Mouse (Mus musculus) lung, embryonic 15.5 days (tissue): ENCODE data around the gene R3hcc1l. TPM values are rescaled to one million over a fixed set of nuclear protein-coding genes. Genes with fewer than 3 reads are reported as not detected.

Experiments used
- ATAC-seq: fragments of 200-750 bp; cut with Nextera tagmentation; 2 replicates; pipeline ENCODE4 v1.8.0; 2017; ENCODE audit warnings: moderate number of reproducible peaks, borderline replicate concordance; ENCODE audit not compliant: low FRiP score, low TSS enrichment; ENCODE audit errors: extremely low read depth
- H3K27ac ChIP-seq: fragments of 300-500 bp; sonication (generic); 2 replicates; pipeline ENCODE4 v1.5.1; 2015; ENCODE audit warnings: moderate library complexity, mild to moderate bottlenecking, inconsistent platforms
- H3K27me3 ChIP-seq: fragments of 300-500 bp; sonication (generic); 2 replicates; pipeline ENCODE4 v1.6.1; 2015; ENCODE audit warnings: inconsistent platforms
- H3K36me3 ChIP-seq: fragments of 300-500 bp; sonication (generic); 2 replicates; pipeline ENCODE4 v1.6.1; 2015; ENCODE audit warnings: inconsistent platforms
- H3K4me1 ChIP-seq: fragments of 300-500 bp; sonication (generic); 2 replicates; pipeline ENCODE4 v1.6.1; 2015; ENCODE audit warnings: inconsistent platforms
- H3K4me2 ChIP-seq: fragments of 300-500 bp; sonication (generic); 2 replicates; pipeline ENCODE4 v1.6.1; 2015; ENCODE audit warnings: inconsistent platforms, mild to moderate bottlenecking, moderate library complexity
- H3K4me3 ChIP-seq: fragments of 300-500 bp; sonication (generic); 2 replicates; pipeline ENCODE4 v1.5.1; 2015; ENCODE audit warnings: mild to moderate bottlenecking, inconsistent platforms
- H3K9ac ChIP-seq: fragments of 300-500 bp; sonication (generic); 2 replicates; pipeline ENCODE4 v1.6.1; 2015; ENCODE audit warnings: inconsistent platforms
- H3K9me3 ChIP-seq: fragments of 300-500 bp; sonication (generic); 2 replicates; pipeline ENCODE4 v1.6.1; 2016; ENCODE audit warnings: inconsistent platforms
- WGBS: fragments of 180-500 bp; shearing (Covaris S2); methylation state at CpG from one replicate; pipeline ENCODE4 v1.1.7; 2015; 5-methylcytosine and 5-hydroxymethylcytosine counted together
- polyA plus RNA-seq: library from polyadenylated mRNA; unstranded; fragments of >200 nt; fragmentation: Nextera tagmentation; extraction: Ambion mirVana; gene quantifications from 2 replicates; pipeline ENCODE4 v1.2.1, GENCODE M21; 2015

The R3hcc1l gene
- polyA plus RNA-seq, 1 experiment from 2014 or later: 23.3 TPM

DNA sequence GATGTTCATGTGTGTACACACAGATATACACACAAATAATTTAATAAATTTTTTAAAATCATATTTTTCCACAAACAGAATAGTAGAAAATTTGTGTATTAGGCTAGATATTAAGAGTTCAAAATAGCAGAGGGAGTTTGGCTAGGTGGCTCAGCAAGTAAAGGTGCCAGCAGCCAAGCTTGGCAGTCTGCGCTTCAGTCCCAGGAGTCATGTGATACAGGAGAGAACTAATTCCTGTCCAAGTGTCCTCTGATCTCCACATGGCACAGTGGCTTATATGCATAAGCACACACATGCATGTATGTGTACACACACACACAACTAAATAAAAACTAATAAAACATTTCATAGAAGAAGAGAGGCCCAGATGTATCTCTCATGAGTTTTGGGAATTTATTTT is 43.4 kb downstream of the R3hcc1l start:
- Histone ChIP-seq H3K27ac (no peak overlapping the region), H3K9me3 (no peaks in the 10 kb centered on the region), H3K36me3 (peaks cover 3% of the 10 kb centered on the region; the same call in 1 of the 2 replicates), H3K4me1 (no peaks in the 10 kb centered on the region), H3K4me3 (no peak overlapping the region), H3K9ac (no peak overlapping the region), H3K4me2 (no peak overlapping the region), H3K27me3 (no peaks in the 10 kb centered on the region)
- 100% methylated on average over 1 of the region's 1 CpGs for WGBS
- no peak for ATAC-seq

DNA sequence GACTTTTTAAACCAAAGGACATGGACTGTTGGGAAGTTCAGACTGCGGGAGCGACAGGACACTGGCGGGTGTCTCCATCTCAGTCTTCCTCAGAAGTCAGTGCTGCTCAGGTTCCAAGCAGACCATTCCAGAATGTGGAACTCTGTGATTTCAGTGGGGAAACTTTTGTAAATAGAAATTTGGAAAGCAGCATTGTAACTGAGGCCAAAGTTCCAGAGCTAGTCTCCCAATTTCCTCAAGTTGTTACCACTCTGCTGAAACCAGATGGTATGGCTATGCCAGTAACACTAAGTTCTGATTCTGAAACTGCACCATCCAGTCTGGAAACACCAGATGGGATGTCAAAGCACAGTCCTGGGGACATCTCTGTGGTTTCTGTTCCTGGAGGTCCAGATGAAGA is 44.4 kb downstream of the R3hcc1l start:
- Histone ChIP-seq H3K27me3 (no peaks in the 10 kb centered on the region), H3K9ac (no peak overlapping the region), H3K27ac (no peak overlapping the region), H3K4me3 (no peak overlapping the region), H3K9me3 (no peaks in the 10 kb centered on the region), H3K36me3 (peaks cover 3% of the 10 kb centered on the region; the same call in 1 of the 2 replicates), H3K4me2 (no peak overlapping the region), H3K4me1 (no peaks in the 10 kb centered on the region)
- no peak for ATAC-seq
- WGBS: 98% methylated on average over 3 of the region's 3 CpGs

DNA sequence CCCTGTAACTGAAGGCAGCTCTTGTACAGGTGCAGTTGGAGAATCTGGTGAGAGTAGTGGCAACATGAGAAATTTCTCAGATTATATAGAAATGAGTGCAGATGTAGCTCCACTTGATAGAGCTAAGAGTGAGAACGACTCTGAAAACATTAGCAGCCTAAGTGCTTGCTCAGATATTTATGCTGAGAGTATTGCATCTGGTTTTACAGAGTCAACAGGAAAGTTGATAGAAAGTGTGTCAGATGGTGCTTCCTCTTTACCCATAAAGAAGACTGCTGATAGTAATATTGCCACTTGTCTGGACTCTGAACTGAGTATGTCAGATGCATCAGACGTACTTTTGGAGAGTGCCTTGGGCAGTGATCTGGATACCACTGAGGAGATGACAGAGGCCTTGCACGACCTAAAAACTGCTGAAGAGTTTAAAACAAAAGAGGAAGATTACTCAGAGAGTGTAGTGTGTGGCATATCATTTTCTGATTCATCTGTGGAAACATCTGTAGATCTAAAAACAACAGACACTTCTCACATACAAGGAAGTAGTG is 45.2 kb downstream of the R3hcc1l start:
- Histone ChIP-seq H3K9ac (no peak overlapping the region), H3K27ac (no peak overlapping the region), H3K36me3 (peaks cover 3% of the 10 kb centered on the region; the same call in 1 of the 2 replicates), H3K4me1 (no peaks in the 10 kb centered on the region), H3K27me3 (no peaks in the 10 kb centered on the region), H3K9me3 (no peaks in the 10 kb centered on the region), H3K4me2 (no peak overlapping the region), H3K4me3 (no peak overlapping the region)
- ATAC-seq: no peak
- WGBS: 77% methylated on average over 3 of the region's 3 CpGs

DNA sequence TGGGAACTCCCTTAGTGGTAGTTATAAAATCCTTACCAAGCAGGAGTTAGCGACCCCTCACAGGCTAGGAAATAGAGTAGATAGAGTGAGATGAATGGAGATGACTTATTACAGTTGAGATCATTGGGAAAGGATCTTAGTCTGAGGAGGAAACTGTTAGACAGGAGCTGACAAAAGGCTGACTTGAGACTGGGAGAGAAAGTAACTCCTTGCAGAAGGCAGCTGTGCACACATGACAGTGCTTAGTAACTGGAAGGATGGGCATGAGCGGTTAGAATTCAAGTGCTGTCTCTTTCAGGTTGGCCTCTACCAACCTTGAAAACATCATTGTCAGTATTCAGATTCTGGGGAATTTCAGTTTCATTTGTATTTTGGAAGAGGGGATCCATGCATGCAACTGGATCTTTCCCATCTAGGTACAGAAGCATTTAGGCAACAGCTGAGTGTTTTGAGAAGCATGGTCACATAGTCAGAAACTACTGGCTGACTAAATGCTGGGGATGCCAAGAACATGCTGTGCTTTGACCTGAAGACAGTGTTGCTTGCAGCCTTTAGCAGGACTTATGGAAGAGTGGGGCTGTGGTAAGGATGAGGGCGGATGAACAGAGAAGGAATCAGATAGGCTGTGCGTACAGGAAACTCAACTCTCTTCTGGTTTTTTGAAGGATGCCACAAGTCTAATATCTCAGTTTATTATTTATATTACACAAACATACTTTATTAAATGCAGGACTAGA is 47.9 kb downstream of the R3hcc1l start:
- Histone ChIP-seq H3K27me3 (no peaks in the 10 kb centered on the region), H3K36me3 (peaks cover 3% of the 10 kb centered on the region; the same call in 1 of the 2 replicates), H3K4me1 (no peaks in the 10 kb centered on the region), H3K27ac (0 out of 2 replicates have a peak overlapping the region, but pooled peaks have one; percentile 7), H3K9ac (no peak overlapping the region), H3K9me3 (no peaks in the 10 kb centered on the region), H3K4me2 (no peak overlapping the region), H3K4me3 (no peak overlapping the region)
- 68% methylated on average over 4 of the region's 4 CpGs for WGBS
- peak; percentile 59; the same call in 1 of the 2 replicates for ATAC-seq

DNA sequence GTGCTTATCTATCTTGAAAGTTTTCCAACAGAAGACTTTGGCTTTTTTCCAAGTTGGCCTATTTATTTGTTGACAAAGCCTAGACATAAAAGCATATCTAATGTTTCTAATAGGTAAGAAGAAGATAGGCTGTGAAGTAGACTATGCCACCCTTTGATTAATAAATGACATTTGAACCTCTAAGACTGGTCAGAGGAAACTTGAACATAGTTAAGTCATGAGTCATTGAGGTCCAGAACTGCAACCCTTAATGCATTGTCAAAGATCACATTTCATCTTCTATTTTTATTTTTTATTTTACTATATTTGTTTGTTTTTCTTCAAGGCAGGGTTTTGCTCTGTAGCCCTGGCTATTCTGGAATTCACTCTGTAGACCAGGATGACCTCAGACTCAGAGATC is 48.5 kb downstream of the R3hcc1l start:
- Histone ChIP-seq H3K27me3 (no peaks in the 10 kb centered on the region), H3K9me3 (no peaks in the 10 kb centered on the region), H3K9ac (no peak overlapping the region), H3K36me3 (peaks cover 3% of the 10 kb centered on the region; the same call in 1 of the 2 replicates), H3K4me3 (no peak overlapping the region), H3K4me1 (no peaks in the 10 kb centered on the region), H3K27ac (no peak overlapping the region), H3K4me2 (no peak overlapping the region)
- no peak for ATAC-seq

DNA sequence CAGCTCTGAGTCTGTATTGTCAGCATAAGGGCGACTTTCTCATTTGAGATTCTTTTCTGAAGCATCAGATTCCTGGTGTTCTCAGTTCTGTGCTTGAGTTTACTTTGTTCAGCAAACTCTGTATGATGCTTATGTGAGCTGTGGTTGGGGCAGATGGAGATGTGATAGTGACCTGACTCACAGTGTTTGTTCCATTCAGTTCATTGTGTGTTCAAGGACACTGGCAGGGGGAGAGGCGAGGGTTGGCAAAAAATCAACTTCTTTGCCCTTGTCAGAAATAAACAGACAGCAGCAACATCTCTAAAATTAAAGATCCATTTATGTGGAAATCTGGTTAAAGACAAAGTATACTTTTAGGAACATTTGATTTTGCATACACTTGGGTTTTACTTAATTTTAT is 50.5 kb downstream of the R3hcc1l start:
- H3K9ac ChIP-seq: no peak overlapping the region
- H3K27ac ChIP-seq: no peak overlapping the region
- no peaks in the 10 kb centered on the region for H3K27me3 ChIP-seq
- no peak for ATAC-seq
- H3K4me1 ChIP-seq: no peaks in the 10 kb centered on the region
- 62% methylated on average over 2 of the region's 2 CpGs for WGBS
- H3K36me3 ChIP-seq: no peaks in the 10 kb centered on the region
- no peak overlapping the region for H3K4me3 ChIP-seq
- H3K4me2 ChIP-seq: no peak overlapping the region
- no peaks in the 10 kb centered on the region for H3K9me3 ChIP-seq

DNA sequence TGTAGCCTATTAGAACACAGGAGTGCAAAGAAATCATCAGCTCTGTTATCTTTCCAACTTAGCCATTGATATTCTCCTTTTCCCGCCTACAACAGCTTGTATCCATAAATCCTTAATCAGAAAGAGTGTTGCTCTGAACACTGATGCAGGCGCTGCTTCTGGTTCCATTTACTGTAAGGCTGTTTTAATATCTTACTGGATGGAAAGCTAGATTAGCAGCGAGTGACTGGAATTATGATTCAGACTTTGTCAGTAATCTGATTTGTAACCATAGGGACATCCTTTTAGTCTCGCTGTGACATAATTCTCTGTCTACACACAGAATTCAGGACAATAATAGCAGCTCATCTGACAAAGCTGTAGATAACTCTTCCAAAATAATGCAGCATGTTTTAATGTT is 52.7 kb downstream of the R3hcc1l start:
- Histone ChIP-seq H3K27me3 (no peaks in the 10 kb centered on the region), H3K4me1 (no peaks in the 10 kb centered on the region), H3K27ac (no peak overlapping the region), H3K9me3 (no peaks in the 10 kb centered on the region), H3K9ac (no peak overlapping the region), H3K36me3 (no peaks in the 10 kb centered on the region), H3K4me3 (no peak overlapping the region), H3K4me2 (no peak overlapping the region)
- WGBS: 82% methylated on average over 4 of the region's 4 CpGs
- ATAC-seq: no peak

- no peaks in the 10 kb centered on the region for H3K36me3 ChIP-seq
- H3K27me3 ChIP-seq: no peaks in the 10 kb centered on the region
- H3K4me2 ChIP-seq: no peak overlapping the region
- WGBS: 73% methylated on average over 2 of the region's 2 CpGs
- no peaks in the 10 kb centered on the region for H3K9me3 ChIP-seq
- H3K27ac ChIP-seq: no peak overlapping the region
- no peak for ATAC-seq
- no peak overlapping the region for H3K9ac ChIP-seq
- H3K4me1 ChIP-seq: no peaks in the 10 kb centered on the region
- no peak overlapping the region for H3K4me3 ChIP-seq
These were observed 56.8 kb downstream of the R3hcc1l start for GRCm38 (mm10) chr19:42575317-42575716.

GRCm38 (mm10) chr19:42576856-42577255 is 58.3 kb downstream of the R3hcc1l start:
- H3K9ac ChIP-seq: no peak overlapping the region
- H3K9me3 ChIP-seq: no peaks in the 10 kb centered on the region
- H3K4me3 ChIP-seq: no peak overlapping the region
- H3K4me1 ChIP-seq: no peaks in the 10 kb centered on the region
- ATAC-seq: no peak
- H3K4me2 ChIP-seq: no peak overlapping the region
- H3K36me3 ChIP-seq: no peaks in the 10 kb centered on the region
- no peak overlapping the region for H3K27ac ChIP-seq
- 89% methylated on average over 1 of the region's 1 CpGs for WGBS
- no peaks in the 10 kb centered on the region for H3K27me3 ChIP-seq

DNA sequence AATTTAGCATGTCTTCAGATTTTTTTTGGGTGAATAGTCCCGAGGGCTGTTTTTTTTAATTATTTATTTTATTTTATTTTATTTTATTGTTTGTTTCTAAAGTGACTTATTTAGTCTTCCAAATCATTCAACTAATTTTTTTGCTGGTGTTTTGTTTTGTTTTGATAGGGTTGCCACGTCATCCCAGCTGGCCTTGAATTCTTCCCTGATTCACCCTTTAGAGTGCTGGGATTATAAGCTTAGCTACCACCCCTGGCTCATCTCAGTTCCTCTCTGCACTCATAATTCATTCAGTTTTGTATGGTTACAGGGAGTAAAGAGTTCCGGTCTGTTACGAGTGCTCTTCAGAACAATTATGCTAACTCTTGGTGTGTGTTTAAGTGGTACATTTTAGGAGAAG is 60.1 kb downstream of the R3hcc1l start:
- 76% methylated on average over 4 of the region's 4 CpGs for WGBS
- no peak overlapping the region for H3K4me2 ChIP-seq
- no peak overlapping the region for H3K4me3 ChIP-seq
- no peak for ATAC-seq
- no peak overlapping the region for H3K9ac ChIP-seq
- H3K4me1 ChIP-seq: no peaks in the 10 kb centered on the region
- peaks cover 8% of the 10 kb centered on the region; the same call in 1 of the 2 replicates for H3K36me3 ChIP-seq
- no peaks in the 10 kb centered on the region for H3K9me3 ChIP-seq
- H3K27ac ChIP-seq: no peak overlapping the region
- no peaks in the 10 kb centered on the region for H3K27me3 ChIP-seq

- no peak overlapping the region for H3K27ac ChIP-seq
- H3K9me3 ChIP-seq: no peaks in the 10 kb centered on the region
- no peaks in the 10 kb centered on the region for H3K4me1 ChIP-seq
- H3K27me3 ChIP-seq: no peaks in the 10 kb centered on the region
- WGBS: 31% methylated on average over 4 of the region's 4 CpGs
- no peak for ATAC-seq
- no peak overlapping the region for H3K9ac ChIP-seq
- peaks cover 11% of the 10 kb centered on the region; the same call in 1 of the 2 replicates for H3K36me3 ChIP-seq
- no peak overlapping the region for H3K4me3 ChIP-seq
- no peak overlapping the region for H3K4me2 ChIP-seq
These were observed 62.1 kb downstream of the R3hcc1l start for GRCm38 (mm10) chr19:42580701-42581100.

DNA sequence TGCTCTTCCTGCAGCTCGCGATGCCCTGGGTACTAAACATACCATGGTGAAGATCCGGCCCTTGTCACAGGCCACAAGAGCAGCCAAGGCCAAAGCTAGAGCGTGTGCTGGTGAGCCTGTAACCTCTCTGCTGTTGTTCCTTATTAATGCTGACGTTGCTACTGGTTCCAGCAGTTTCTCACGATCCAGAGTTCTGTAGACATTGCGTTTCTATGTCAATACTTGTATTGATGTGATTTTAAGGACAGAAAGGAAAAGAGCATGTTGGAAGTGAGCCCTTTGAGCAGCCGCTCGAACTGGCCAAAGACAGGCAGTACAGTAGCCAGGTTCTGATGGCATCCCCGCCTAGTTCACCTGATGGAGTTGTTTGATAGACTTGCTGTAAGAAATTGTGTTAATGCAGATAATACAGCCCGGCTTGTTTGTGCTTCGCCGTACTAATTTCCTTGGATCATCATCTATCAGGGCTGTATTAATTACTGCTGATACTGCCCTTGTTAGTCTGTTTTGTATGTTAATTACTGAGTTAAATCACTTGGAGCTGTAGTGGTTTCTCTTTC is 64.3 kb downstream of the R3hcc1l start:
- Histone ChIP-seq H3K9me3 (no peaks in the 10 kb centered on the region), H3K4me2 (no peak overlapping the region), H3K27ac (no peak overlapping the region), H3K9ac (no peak overlapping the region), H3K27me3 (no peaks in the 10 kb centered on the region), H3K36me3 (peaks cover 11% of the 10 kb centered on the region; the same call in 1 of the 2 replicates), H3K4me3 (no peak overlapping the region), H3K4me1 (peaks cover 3% of the 10 kb centered on the region)
- no peak for ATAC-seq
- WGBS: 88% methylated on average over 13 of the region's 13 CpGs
